Mouse (Mus musculus): ENCODE data around the gene Rai14.
"Not testable (repeated sequence)": the region's sequence is repeated elsewhere in the genome, so short reads cannot be mapped to it uniquely, and the experiment has no call there.

The Rai14 gene

DNA sequence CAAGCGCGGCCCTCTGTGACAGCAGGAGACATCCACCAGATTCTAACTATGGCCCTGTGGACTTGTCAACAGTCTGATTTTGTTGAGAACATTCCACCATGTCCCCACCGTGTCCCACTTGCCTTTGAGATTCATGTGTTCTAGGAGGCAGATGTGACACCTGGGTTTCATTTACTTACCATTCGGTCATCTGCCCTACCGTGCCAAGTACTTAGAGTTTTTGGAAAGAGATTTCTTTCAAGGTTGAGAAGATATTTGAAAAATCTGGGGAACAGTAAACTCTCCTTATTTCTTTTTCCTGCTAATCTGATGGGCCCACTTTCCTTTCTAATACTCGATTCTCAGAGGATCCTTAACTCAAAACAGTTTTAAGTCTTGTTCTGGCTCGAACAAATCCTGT lies 178.5 kb downstream of the Rai14 start:
- no peak for DNase-seq (ENCODE audit: low spot score in 2 of 2)

DNA sequence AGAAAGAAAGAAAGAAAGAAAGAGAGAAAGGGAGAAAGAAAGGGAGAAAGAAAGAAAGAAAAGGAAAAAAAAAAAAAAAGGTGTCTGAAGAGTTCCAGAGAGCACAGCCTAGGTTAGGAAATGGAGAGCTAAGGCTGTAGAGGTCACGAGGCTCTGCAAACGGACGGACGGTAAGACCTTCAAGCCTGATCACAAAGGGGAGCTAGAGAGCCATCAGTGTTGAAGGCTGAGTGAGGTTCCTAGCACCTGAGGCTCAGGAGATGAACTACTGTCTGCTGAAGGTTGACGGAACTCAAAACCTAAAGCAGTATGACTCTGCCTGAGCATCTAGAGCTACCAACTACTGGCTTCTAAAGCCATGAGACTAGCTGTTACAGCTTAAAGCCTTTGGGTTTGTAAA lies 179.8 kb downstream of the Rai14 start:
- DNase-seq (ENCODE audit: low spot score in 2 of 2) = no peak

DNA sequence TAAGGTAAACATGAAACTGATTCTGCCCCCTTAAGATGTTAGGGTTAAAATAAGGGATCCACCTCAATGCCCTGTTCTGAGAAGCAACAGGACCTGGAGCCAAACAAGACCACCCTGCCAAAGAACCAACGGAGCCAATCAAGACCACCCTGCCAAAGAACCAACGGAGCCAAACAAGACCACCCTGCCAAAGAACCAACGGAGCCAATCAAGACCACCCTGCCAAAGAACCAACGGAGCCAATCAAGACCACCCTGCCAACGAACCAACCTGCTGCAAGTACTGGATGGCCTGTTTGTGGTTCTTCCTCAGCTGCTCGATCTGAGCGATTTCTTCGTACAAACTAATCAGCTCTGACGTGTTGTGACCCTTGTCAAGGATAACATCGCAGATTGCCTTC lies 181.1 kb downstream of the Rai14 start:
- DNase-seq (ENCODE audit: low spot score in 2 of 2) = not testable (repeated sequence)

DNA sequence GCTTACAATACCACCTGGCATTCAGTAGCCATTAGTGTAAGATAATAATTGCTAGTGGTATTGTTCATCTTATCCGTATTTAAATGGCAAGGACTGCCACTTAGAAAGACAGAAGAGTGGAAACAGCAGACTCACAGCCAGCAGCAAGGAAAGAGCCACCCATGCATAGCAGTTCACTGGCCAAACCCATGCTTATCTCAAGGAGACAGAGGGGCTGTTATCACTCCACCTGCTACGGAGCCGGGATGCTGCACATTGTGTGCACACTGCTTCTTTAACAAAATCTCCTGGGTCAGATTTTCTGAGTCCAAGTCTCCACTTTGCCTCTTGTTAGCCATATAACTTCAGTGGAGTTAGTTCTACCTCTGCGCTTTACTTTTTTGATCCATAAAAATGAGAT lies 183.1 kb downstream of the Rai14 start:
- no peak for DNase-seq (ENCODE audit: low spot score in 2 of 2)

DNA sequence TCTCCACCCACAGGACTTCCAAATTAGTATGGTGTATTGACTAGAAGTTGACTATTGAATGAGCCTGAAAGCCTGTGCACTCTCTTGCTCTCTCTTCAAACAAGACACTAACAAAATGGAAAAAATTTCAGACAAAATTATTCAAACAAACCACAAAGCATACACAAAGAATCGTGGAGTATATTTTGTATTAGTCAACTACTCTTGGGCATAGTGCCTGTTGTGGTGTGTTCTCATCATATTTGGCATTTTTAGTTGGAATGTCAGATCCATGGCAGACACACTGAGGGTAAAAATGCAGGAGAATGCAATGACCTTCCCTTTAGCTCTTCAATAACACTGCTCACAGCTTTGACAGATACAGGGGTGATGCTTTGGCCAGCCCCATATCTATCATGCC lies 188.5 kb downstream of the Rai14 start:
- no peak for DNase-seq (ENCODE audit: low spot score in 2 of 2)
